Mouse (Mus musculus): ENCODE measurements at regions not wholly inside any gene's neighbourhood (a gene's known extent, or its start where the extent isn't known, plus 50 kb on each side); places are given as distances from the start of the nearest gene placed in this dataset.

DNA sequence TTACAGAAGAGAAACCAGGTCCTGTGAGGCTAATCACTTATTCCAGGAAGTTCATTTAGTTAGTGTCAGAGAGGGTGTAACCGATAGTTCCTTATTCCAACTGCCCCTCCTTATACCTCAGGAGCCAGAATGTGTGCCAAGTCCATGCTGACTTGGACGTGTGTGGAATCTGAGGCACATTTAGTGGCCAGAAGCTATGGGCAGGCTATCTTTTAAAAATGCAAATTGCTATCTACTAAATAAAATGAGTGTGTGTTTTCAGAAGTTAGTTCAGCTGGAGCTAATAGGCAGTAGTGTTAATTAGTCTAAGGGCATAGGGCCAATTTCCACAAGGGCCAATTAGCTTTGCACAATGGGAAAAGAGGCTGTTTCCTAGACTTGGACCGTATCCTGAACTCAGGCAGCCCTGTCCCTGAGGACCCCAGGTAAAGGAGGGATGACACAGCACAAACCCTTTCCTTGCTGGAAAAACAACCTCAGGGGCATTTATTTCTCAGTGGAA, 168.5 kb downstream of the Icos start:
- Histone ChIP-seq H3K27ac (no peak overlapping the region), H3K4me2 (peak overlapping the region; percentile 17; the same call in 1 of the 2 replicates), H3K4me1 (peaks cover 49% of the 10 kb centered on the region), H3K9me3 (replicated peaks) (no peaks in the 10 kb centered on the region), H3K4me3 (no peak overlapping the region), H3K9ac (no peak overlapping the region), H3K36me3 (ENCODE audit: poor library complexity, severe bottlenecking) (no peaks in the 10 kb centered on the region), H3K27me3 (0 out of 2 replicates have a peak, but pooled peaks cover 5% of the 10 kb centered on the region)
- 13% methylated on average over 3 of the region's 3 CpGs for WGBS
- peak; percentile 85 for ATAC-seq

DNA sequence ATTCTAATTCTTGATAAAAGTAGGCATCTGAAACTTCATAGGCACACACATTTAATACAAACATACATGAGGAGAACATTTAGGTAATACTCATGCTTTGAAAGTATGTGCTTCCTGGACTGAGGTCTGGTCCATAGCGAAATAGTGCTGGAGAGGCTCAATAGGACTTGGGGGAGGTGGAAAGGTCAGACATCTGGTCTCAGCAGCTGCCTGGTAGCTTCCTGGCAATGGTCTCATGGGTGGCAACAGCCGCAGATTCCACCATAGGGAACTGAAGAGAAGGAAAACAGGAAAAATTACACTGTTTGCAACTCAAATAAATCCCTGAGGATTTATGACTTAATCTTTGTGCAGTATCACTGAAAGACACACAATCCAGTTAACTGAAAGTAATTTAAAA, 174.0 kb downstream of the Icos start:
- Histone ChIP-seq H3K9me3 (replicated peaks) (no peaks in the 10 kb centered on the region), H3K36me3 (ENCODE audit: poor library complexity, severe bottlenecking) (no peaks in the 10 kb centered on the region), H3K4me2 (no peak overlapping the region), H3K9ac (no peak overlapping the region), H3K27ac (no peak overlapping the region), H3K4me1 (no peaks in the 10 kb centered on the region), H3K27me3 (0 out of 2 replicates have a peak, but pooled peaks cover 5% of the 10 kb centered on the region), H3K4me3 (no peak overlapping the region)
- no peak for ATAC-seq
- WGBS, result 77% methylated on average over 2 of the region's 2 CpGs

DNA sequence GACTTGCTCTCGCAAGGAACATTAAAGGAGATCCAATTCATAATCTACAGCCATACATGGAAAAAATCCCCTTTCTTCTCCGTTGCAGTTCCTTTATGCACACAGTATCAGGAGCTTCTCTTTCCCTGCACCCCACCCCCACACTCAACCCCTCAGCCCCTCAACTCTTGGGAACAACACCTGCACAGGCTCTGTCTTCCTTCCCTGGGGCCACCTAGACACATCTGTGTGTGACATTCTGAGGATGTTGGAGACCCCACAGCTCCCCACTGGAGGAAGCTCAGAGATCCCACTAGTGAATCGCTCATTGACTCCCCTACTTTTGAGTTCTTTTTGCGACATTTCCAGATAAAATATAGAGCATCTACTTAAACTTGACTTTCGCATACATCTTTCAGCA, 174.4 kb downstream of the Icos start:
- no peak overlapping the region for H3K4me3 ChIP-seq
- H3K4me1 ChIP-seq, result no peaks in the 10 kb centered on the region
- H3K9me3 ChIP-seq (replicated peaks), result no peaks in the 10 kb centered on the region
- no peak for ATAC-seq
- H3K27ac ChIP-seq, result no peak overlapping the region
- WGBS, result 82% methylated on average over 5 of the region's 5 CpGs
- H3K27me3 ChIP-seq, result 0 out of 2 replicates have a peak, but pooled peaks cover 4% of the 10 kb centered on the region
- H3K36me3 ChIP-seq (ENCODE audit: poor library complexity, severe bottlenecking), result no peaks in the 10 kb centered on the region
- H3K4me2 ChIP-seq, result no peak overlapping the region
- no peak overlapping the region for H3K9ac ChIP-seq

DNA sequence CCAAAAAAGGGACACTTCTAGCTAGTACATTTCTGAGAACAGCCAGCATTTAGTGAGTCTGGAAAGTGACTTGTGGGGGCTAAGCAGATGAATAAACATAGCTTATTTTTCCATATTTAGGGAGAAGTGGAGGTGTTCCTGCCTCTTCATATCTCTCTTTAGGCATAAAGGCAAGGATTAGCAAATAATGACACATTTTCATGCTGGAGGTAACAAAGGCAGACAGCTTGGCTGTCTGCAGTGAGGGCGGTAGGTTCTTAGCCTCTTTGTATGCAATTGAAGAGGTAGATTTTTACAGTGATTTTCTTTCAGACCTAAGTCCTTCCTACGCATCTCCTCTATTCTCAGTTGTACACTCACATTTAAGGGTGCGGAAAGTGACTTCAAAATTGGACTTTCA, 176.5 kb downstream of the Icos start:
- 89% methylated on average over 3 of the region's 3 CpGs for WGBS
- H3K27me3 ChIP-seq, result no peaks in the 10 kb centered on the region
- H3K4me1 ChIP-seq, result no peaks in the 10 kb centered on the region
- no peak overlapping the region for H3K4me3 ChIP-seq
- H3K9me3 ChIP-seq (replicated peaks), result no peaks in the 10 kb centered on the region
- H3K4me2 ChIP-seq, result no peak overlapping the region
- no peak overlapping the region for H3K27ac ChIP-seq
- H3K36me3 ChIP-seq (ENCODE audit: poor library complexity, severe bottlenecking), result no peaks in the 10 kb centered on the region
- ATAC-seq, result no peak
- no peak overlapping the region for H3K9ac ChIP-seq

DNA sequence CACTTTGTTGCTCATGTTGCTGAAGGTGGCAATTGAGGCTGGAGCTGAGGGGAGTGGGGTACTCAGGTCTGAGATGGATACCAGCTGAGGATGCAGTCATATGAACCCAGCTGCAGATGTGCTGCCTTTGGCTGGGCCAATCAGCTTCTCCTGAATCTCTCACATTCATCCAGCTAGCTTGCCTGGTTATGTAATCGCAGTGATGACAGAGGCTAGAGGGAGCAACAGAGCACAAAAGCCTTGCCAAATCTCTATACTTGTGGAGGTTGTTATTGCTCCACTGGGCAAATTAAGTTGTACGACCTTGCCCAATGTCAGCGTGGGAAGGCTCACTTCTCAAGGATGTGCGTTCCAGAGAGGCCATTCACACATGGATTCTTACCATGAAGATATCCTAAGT, 179.5 kb downstream of the Icos start:
- Histone ChIP-seq H3K9me3 (replicated peaks) (no peaks in the 10 kb centered on the region), H3K27me3 (no peaks in the 10 kb centered on the region), H3K36me3 (ENCODE audit: poor library complexity, severe bottlenecking) (no peaks in the 10 kb centered on the region), H3K4me3 (no peak overlapping the region), H3K27ac (no peak overlapping the region), H3K4me1 (no peaks in the 10 kb centered on the region), H3K9ac (no peak overlapping the region), H3K4me2 (no peak overlapping the region)
- ATAC-seq, result no peak
- WGBS, result 77% methylated on average over 4 of the region's 4 CpGs

DNA sequence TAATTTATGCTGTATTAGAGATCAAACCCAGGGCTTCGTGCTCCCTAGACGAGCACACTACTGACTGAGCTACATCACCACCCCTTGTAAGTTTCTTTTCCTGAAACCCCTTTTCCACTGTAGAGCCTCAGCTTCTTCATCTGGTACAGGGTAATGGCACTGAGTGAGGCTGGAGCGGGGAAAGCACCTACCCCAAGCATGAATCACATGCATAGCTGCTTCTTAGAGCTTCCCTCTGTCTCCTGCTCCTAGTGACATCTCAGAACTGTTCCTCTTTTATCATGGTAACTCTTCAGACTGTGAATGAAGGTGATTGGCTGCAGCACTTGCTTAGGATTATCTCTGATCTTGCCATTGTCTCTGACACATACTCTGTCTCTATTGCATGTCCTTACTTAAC, 182.8 kb downstream of the Icos start:
- ATAC-seq, result no peak
- whole genome bisulfite sequencing, result 85% methylated on average over 3 of the region's 3 CpGs
- Histone ChIP-seq H3K27ac (no peak overlapping the region), H3K36me3 (ENCODE audit: poor library complexity, severe bottlenecking) (no peaks in the 10 kb centered on the region), H3K9me3 (replicated peaks) (no peaks in the 10 kb centered on the region), H3K27me3 (no peaks in the 10 kb centered on the region), H3K4me1 (no peaks in the 10 kb centered on the region), H3K4me3 (no peak overlapping the region), H3K9ac (no peak overlapping the region), H3K4me2 (no peak overlapping the region)

DNA sequence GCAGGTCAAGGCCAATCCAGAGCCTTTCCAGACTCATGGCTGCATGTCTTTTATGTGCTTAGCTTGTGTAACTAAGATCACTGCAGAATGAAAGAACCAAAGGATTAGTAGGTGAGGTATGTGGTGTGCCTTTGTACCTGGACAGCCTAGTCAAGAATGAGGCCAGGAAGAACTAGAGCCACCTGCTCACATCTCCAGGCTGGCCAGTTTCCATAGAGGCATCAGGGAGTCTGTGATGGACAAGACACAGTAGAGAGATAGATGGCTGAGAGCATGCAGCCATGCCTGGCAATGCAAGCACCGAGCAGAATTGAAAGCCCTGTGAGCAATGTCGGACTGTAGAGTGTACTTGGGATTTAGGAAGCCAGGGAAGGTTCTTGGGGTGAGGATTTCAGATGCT, 186.5 kb downstream of the Icos start:
- Histone ChIP-seq H3K4me2 (no peak overlapping the region), H3K9ac (no peak overlapping the region), H3K36me3 (ENCODE audit: poor library complexity, severe bottlenecking) (no peaks in the 10 kb centered on the region), H3K9me3 (replicated peaks) (no peaks in the 10 kb centered on the region), H3K27ac (no peak overlapping the region), H3K4me1 (no peaks in the 10 kb centered on the region), H3K4me3 (no peak overlapping the region), H3K27me3 (no peaks in the 10 kb centered on the region)
- ATAC-seq, result no peak
- 93% methylated on average over 2 of the region's 2 CpGs for WGBS

DNA sequence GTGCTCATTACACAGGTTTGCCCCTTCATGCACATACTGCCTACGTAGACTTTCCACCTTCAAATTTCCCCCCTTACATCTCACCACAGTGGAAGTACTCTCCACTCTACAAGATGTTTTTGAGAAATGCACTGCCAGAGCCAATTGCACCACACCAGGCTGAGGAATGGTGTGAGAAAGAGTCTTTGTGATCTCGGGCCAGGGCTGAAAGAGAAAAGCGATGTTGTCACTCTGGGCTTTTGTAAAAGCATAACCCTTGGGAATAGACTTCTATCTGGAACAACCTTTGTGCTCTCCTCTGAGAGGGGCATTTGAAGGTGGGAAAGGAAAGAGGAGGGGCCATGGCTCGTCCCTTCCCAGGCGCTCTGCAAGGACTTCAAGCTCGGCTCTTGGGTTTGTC, 194.2 kb downstream of the Icos start:
- Histone ChIP-seq H3K27ac (no peak overlapping the region), H3K4me2 (no peak overlapping the region), H3K36me3 (ENCODE audit: poor library complexity, severe bottlenecking) (no peaks in the 10 kb centered on the region), H3K4me1 (no peaks in the 10 kb centered on the region), H3K9me3 (replicated peaks) (no peaks in the 10 kb centered on the region), H3K9ac (no peak overlapping the region), H3K27me3 (no peaks in the 10 kb centered on the region), H3K4me3 (no peak overlapping the region)
- WGBS, result 72% methylated on average over 6 of the region's 6 CpGs
- no peak for ATAC-seq

DNA sequence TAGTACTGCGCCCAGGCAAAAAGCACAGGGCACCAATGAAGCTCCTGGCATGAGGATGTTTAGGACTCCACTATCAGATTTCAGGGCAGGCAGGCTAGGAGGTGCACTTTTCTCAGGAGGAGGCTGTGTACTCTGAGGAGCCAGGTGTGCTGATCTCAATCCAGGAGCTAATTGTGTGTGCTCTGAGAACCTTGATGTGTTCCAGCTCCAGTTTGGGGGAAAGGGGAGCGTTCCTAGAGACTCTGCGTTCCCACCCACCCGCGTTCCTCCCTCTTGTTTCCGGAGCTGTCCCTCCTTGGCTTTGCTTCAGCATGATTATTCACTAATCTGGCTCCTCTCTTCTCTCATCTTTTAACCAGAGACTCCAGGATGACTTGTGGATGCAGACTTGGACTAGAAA, 195.2 kb downstream of the Icos start:
- H3K27me3 ChIP-seq, result no peaks in the 10 kb centered on the region
- H3K4me1 ChIP-seq, result no peaks in the 10 kb centered on the region
- no peaks in the 10 kb centered on the region for H3K9me3 ChIP-seq (replicated peaks)
- no peak overlapping the region for H3K9ac ChIP-seq
- ATAC-seq, result no peak
- H3K27ac ChIP-seq, result no peak overlapping the region
- H3K4me3 ChIP-seq, result no peak overlapping the region
- WGBS, result 81% methylated on average over 6 of the region's 6 CpGs
- H3K36me3 ChIP-seq (ENCODE audit: poor library complexity, severe bottlenecking), result no peaks in the 10 kb centered on the region
- H3K4me2 ChIP-seq, result no peak overlapping the region

DNA sequence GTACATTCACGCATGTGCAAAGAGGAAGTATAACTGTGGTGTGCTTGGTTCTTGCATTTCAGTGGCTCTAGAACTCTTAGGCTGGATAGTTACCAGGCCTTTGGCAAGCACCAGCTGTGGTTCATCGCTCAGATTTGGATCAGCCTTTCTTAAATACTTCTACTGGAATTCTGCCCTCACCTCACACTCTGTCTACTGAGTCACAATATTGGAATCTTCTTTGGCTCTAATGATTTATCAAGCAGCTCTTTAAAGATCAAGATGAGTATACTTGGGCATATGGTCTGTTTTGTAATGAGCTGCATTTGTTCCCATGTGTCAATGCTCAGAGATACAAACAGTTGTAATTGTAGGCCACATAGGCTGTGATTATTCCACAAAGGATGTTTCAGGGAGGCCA, 197.5 kb downstream of the Icos start:
- Histone ChIP-seq H3K9ac (no peak overlapping the region), H3K4me1 (peaks cover 16% of the 10 kb centered on the region), H3K4me3 (no peak overlapping the region), H3K27ac (no peak overlapping the region), H3K27me3 (no peaks in the 10 kb centered on the region), H3K4me2 (no peak overlapping the region), H3K36me3 (ENCODE audit: poor library complexity, severe bottlenecking) (no peaks in the 10 kb centered on the region), H3K9me3 (replicated peaks) (no peaks in the 10 kb centered on the region)
- WGBS, result 83% methylated on average over 2 of the region's 2 CpGs
- no peak for ATAC-seq

DNA sequence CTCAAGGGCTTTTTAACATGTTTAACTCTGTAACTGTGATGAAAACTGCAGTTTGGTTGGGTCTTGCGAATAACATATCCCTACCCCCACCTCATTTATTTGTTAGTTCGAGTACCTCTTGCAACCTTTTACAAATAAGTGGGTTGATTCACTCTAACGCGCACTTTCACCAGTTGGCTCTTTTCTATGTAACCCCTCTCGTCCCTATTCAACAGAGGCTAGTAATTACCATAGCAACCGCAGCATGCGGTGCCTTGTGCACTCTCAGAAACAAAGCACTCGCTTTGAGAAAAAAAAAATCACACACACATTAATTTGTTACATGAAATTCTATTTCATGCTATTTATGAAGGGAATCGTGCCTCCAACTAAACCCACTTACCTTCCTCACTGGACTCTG, 201.7 kb downstream of the Icos start:
- Histone ChIP-seq H3K9ac (0 out of 2 replicates have a peak overlapping the region, but pooled peaks have one; percentile 36), H3K36me3 (ENCODE audit: poor library complexity, severe bottlenecking) (no peaks in the 10 kb centered on the region), H3K9me3 (replicated peaks) (no peaks in the 10 kb centered on the region), H3K4me3 (no peak overlapping the region), H3K4me2 (peak overlapping the region; percentile 30; the same call in 1 of the 2 replicates), H3K4me1 (peaks cover 30% of the 10 kb centered on the region), H3K27me3 (0 out of 2 replicates have a peak, but pooled peaks cover 8% of the 10 kb centered on the region), H3K27ac (peak overlapping the region; percentile 77)
- 4% methylated on average over 9 of the region's 9 CpGs for WGBS
- ATAC-seq, result no peak

DNA sequence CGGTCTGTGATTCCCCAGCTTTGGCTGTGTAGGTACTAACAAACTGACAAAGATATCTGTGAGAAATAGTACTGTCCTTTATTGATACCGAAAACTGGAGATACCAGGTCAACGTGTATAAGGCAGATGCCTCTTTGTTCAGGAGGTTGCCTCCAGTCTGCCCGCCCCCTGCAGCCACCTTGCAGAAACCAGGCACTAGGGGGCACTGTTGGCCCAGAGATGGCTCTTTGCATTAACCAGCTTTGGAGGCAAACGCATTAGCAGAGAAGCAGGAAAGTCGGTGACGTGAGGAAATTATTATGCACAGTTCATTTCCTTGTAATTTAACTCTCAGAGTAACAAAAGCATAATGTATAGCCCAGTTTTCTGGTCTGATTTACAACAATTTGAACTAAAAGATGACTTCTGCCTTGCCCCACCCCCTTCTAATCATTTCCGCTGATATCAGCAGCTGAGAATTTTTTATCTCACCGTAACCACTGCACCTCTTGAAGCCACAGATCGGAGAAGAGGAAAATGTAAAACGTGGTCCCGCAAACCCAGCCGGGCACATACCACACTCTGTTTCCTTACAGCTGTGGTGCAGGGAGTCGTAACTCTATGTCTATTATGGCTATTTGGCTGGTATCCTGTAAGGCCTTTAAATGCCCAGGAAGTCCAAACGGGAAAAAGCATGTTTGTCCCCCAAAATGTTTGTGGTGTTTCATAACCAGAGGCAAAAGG, 203.5 kb downstream of the Icos start:
- Histone ChIP-seq H3K9me3 (replicated peaks) (no peaks in the 10 kb centered on the region), H3K4me3 (peak overlapping the region; percentile 19; the same call in 1 of the 2 replicates), H3K9ac (peak overlapping the region; percentile 34; the same call in 1 of the 2 replicates), H3K27ac (peak overlapping the region; percentile 77), H3K36me3 (ENCODE audit: poor library complexity, severe bottlenecking) (no peaks in the 10 kb centered on the region), H3K4me1 (peaks cover 30% of the 10 kb centered on the region), H3K4me2 (peak overlapping the region; percentile 46), H3K27me3 (0 out of 2 replicates have a peak, but pooled peaks cover 8% of the 10 kb centered on the region)
- WGBS, result 18% methylated on average over 15 of the region's 15 CpGs
- ATAC-seq, result peak; percentile 92

All from forebrain, embryonic 13.5 days (tissue).